Mouse (Mus musculus): Measurements from ENCODE around the gene Arhgdig. TPM values are rescaled to one million over a fixed set of nuclear protein-coding genes. Genes with fewer than 3 reads are reported as not detected.

Gene Arhgdig
- polyA plus RNA-seq (2012; rRNA removed): 2.7 and 4.3 TPM in 2 replicates

GRCm38 (mm10) chr17:26207686-26208085, at the start of gene Arhgdig:
Gene Arhgdig (minus strand): TSS chr17:26207786.
- 76% methylated on average over 12 of the region's 12 CpGs for WGBS
- DNase-seq (ENCODE audit: low read depth, low spot score): no peak

GRCm38 (mm10) chr17:26255313-26255712, 47.7 kb upstream of the Arhgdig start:
- DNase-seq (ENCODE audit: low read depth, low spot score): no peak
- WGBS: 92% methylated on average over 7 of the region's 7 CpGs

GRCm38 (mm10) chr17:26253399-26253798, 45.8 kb upstream of the Arhgdig start:
- DNase-seq (ENCODE audit: low read depth, low spot score): no peak
- 0% methylated on average over 24 of the region's 24 CpGs for WGBS

GRCm38 (mm10) chr17:26252539-26253251, 45.1 kb upstream of the Arhgdig start, which contains the start of gene Luc7l:
Gene Luc7l (plus strand): TSS chr17:26252896.
- under 1% methylated on average over 43 of the region's 43 CpGs for WGBS
- peak; percentile 97 for DNase-seq (ENCODE audit: low read depth, low spot score)

GRCm38 (mm10) chr17:26251886-26252538, 44.4 kb upstream of the Arhgdig start:
- 51% methylated on average over 4 of the region's 4 CpGs for WGBS
- no peak for DNase-seq (ENCODE audit: low read depth, low spot score)

GRCm38 (mm10) chr17:26244101-26244841, 36.7 kb upstream of the Arhgdig start, which contains the start of gene Fam234a:
Gene Fam234a (minus strand): TSS chr17:26244242.
- no peak for DNase-seq (ENCODE audit: low read depth, low spot score)
- WGBS: 5% methylated on average over 33 of the region's 33 CpGs

- WGBS: under 1% methylated on average over 32 of the region's 32 CpGs
- DNase-seq (ENCODE audit: low read depth, low spot score): no peak
These were observed 36.0 kb upstream of the Arhgdig start for GRCm38 (mm10) chr17:26243471-26244100.

GRCm38 (mm10) chr17:26240990-26241389, 33.4 kb upstream of the Arhgdig start:
- no peak for DNase-seq (ENCODE audit: low read depth, low spot score)
- 28% methylated on average over 6 of the region's 6 CpGs for WGBS

- WGBS: 29% methylated on average over 6 of the region's 6 CpGs
- DNase-seq (ENCODE audit: low read depth, low spot score): no peak
These were observed 32.7 kb upstream of the Arhgdig start for GRCm38 (mm10) chr17:26240120-26240790.

GRCm38 (mm10) chr17:26239551-26239950, 32.0 kb upstream of the Arhgdig start:
- no peak for DNase-seq (ENCODE audit: low read depth, low spot score)
- WGBS: 34% methylated on average over 2 of the region's 2 CpGs

- whole genome bisulfite sequencing: 31% methylated on average over 10 of the region's 10 CpGs
- DNase-seq (ENCODE audit: low read depth, low spot score): no peak
These were observed 30.1 kb upstream of the Arhgdig start for GRCm38 (mm10) chr17:26237667-26238066.

GRCm38 (mm10) chr17:26235077-26235815, 27.7 kb upstream of the Arhgdig start:
- WGBS: 23% methylated on average over 13 of the region's 13 CpGs
- DNase-seq (ENCODE audit: low read depth, low spot score): no peak

GRCm38 (mm10) chr17:26234386-26234785, 26.8 kb upstream of the Arhgdig start:
- DNase-seq (ENCODE audit: low read depth, low spot score): no peak
- 40% methylated on average over 8 of the region's 8 CpGs for WGBS

- WGBS: 81% methylated on average over 8 of the region's 8 CpGs
These were observed 25.3 kb upstream of the Arhgdig start for GRCm38 (mm10) chr17:26232863-26233262.

GRCm38 (mm10) chr17:26231156-26231555, 23.6 kb upstream of the Arhgdig start:
- no peak for DNase-seq (ENCODE audit: low read depth, low spot score)
- WGBS: 80% methylated on average over 5 of the region's 5 CpGs

More at GRCm38 (mm10) chr17:26232863-26233262, 25.3 kb upstream of the Arhgdig start:
- no peak for DNase-seq (ENCODE audit: low read depth, low spot score)

GRCm38 (mm10) chr17:26229776-26230175, 22.2 kb upstream of the Arhgdig start:
- 84% methylated on average over 5 of the region's 5 CpGs for WGBS
- DNase-seq (ENCODE audit: low read depth, low spot score): no peak

GRCm38 (mm10) chr17:26225150-26225549, 17.6 kb upstream of the Arhgdig start:
- no peak for DNase-seq (ENCODE audit: low read depth, low spot score)
- WGBS: 34% methylated on average over 12 of the region's 12 CpGs

GRCm38 (mm10) chr17:26221508-26221907, 13.9 kb upstream of the Arhgdig start:
- 21% methylated on average over 2 of the region's 2 CpGs for WGBS

GRCm38 (mm10) chr17:26212681-26213080, 5.1 kb upstream of the Arhgdig start:
- 83% methylated on average over 11 of the region's 11 CpGs for WGBS
- no peak for DNase-seq (ENCODE audit: low read depth, low spot score)

More at GRCm38 (mm10) chr17:26221508-26221907, 13.9 kb upstream of the Arhgdig start:
- DNase-seq (ENCODE audit: low read depth, low spot score): no peak
